Mouse (Mus musculus) 3T3-L1 (cell line): ENCODE measurements around the gene Cdk7.

Experiments
- DNase-seq: peaks from one replicate; pipeline ENCODE4 v3.0.0-alpha.2; 2015; ENCODE audit warnings: low read depth, low spot score

Cdk7 gene

GRCm38 (mm10) chr13:100725194-100725593, 5.5 kb downstream of the Cdk7 start:
- DNase-seq: no peak

GRCm38 (mm10) chr13:100724051-100724754, 6.5 kb downstream of the Cdk7 start:
- DNase-seq: no peak

GRCm38 (mm10) chr13:100721656-100722055, 9.1 kb downstream of the Cdk7 start:
- DNase-seq: no peak

GRCm38 (mm10) chr13:100715467-100715866, 15.3 kb downstream of the Cdk7 start:
- DNase-seq: no peak

DNA sequence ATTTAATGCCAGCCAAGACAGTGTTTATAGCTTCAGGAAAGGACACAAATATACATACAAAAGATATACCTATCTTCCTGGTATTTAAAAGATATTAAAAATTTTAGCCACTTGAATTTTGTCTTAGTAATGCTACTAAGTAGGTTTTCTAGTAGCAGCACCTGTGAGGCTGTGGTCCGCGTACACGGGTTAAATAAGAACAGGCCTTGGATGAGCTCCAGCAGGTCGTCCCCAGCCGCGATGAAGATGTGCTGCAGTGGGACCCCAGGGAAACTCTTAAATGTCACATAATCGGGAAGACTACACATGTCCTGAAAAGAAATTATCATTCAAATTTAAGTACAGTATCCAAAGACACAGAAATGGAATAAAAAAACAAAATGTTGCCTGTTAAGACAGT, 24.5 kb downstream of the Cdk7 start:
- no peak for DNase-seq

DNA sequence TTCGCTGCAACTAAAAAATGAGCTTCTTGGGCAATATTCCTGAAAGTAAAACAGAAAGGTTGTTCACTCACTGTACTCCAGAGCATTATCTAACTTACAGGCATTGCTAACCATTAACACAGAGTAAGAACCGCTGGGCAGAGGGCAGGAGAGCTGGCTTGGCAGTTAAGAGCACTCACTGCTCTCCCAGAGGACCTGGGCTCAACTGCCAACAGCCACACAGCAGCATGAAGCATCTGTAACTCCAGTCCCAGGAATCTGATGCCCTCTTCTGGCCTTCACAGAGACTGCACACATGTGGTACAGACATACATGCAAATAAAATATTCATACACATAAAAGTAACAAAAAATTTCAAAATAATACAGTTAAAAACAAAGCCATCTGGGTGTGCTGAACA, 27.3 kb downstream of the Cdk7 start:
- peak; percentile 39 for DNase-seq

DNA sequence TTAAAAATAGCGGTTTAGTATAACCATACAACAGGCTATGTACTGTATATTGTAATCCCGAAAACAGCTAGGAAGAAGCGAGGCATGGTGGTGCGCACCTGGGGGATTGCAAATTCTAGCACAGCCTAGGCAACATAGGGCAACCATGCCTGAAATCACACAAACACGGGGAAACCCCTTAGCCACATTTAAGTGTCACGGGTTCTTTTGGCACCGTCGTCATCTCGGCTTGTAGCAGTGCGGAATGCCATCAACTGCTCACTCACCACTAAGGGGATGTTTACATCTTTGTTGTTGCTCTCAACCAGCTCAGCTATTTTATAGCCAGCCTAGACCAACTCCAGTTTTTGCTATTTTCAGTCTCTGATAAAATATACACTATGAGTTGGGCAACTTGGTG, 31.9 kb downstream of the Cdk7 start:
- no peak for DNase-seq

- DNase-seq: no peak
These were observed 33.2 kb downstream of the Cdk7 start for GRCm38 (mm10) chr13:100697541-100697940.

DNA sequence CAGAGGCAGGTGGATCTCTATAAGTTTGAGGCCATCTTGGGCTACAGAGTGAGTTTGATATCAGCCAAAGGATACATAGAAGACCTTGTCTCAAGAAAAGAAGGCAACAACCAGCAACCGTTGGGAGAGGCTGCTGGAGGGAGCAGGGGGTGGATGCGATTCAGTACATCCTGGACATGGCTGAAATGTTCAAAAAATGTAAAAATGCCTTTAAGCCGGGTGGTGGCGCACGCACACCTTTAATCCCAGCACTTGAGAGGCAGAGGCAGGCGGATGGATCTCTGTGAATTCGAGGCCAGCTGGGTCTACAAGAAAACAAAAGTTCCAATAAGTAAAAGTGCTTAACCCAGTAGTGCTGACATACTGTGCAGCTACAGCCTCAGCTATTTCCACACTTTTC, 43.2 kb downstream of the Cdk7 start:
- DNase-seq: no peak

GRCm38 (mm10) chr13:100684355-100684754, 46.4 kb downstream of the Cdk7 start:
- peak; percentile 34 for DNase-seq

DNA sequence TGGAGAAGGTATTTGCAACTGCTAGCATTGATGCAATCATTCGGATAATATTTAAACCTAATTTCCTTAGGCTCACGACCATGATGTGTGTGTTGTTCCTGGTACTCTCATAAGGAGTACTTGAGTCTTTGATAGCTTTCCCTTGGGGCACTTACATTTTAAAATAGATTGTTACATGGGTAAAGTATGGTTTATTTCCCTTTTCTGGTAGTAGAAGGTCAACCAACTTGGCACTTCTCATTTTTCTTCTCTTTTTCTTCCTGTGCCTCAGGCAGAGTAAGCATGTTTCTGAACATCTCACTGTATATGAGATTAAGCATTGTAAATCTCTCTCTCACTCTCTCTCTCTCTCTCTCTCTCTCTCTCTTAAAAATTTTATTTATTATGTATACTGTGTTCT, 47.9 kb downstream of the Cdk7 start:
- no peak for DNase-seq

DNA sequence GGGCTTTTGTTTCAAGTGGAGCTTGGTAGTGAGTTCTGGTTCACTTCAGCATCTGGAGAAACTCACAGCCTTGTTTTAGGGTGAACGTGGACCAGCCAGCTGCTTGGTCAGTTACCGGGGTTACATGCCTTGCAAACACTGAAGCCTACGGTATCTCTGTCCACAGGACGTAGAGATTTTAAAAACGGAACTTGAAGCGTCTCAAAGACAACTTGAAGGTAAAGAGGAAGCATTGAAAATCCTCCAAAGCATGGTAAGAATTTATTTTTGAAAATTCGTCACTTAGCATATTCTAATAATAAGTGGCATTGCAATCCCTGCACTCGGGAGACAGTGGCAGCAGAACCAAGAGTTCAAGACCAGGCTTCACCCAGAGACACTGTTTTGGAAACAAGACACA, 49.1 kb downstream of the Cdk7 start:
- DNase-seq: no peak

DNA sequence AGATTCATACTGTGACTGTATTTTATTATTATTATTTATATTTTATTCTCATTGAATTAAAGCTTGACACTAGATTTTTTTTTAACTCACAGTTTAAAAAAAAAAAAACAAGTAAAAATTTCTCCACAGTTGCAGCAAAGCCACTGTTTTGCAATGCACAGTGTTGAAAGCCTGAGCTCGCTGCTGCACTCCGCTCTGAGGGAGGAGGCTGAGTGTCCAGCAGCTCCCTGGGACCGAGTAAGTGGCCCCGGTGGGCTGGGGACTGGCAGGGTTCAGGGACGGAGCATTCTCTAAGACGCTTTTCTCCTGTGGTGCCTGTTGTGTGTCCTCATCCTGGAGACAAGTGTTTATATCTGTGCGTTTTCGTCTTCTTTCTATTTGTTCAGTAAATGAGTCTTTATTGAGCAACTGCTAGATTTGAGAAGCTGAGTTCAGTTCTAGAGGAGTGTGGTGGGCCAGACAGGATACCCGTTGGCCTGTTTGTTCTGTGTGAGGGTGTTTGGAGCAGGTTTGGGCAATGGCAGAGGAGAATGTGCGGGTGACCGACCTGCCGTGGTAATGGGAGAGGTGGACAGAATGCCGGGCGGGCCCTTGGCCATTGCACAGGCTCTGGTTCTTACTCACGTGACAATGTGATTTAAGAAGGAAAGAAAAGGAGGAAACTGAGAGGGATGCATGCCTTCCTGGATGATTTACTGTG, 54.7 kb downstream of the Cdk7 start:
- DNase-seq: no peak

- DNase-seq: no peak
These were observed 60.5 kb downstream of the Cdk7 start for GRCm38 (mm10) chr13:100670181-100670741.

- no peak for DNase-seq
These were observed 61.3 kb downstream of the Cdk7 start, which contains the start of gene Ccdc125 for GRCm38 (mm10) chr13:100669291-100670022. TSS of gene Ccdc125 (plus strand) at chr13:100669717.

DNA sequence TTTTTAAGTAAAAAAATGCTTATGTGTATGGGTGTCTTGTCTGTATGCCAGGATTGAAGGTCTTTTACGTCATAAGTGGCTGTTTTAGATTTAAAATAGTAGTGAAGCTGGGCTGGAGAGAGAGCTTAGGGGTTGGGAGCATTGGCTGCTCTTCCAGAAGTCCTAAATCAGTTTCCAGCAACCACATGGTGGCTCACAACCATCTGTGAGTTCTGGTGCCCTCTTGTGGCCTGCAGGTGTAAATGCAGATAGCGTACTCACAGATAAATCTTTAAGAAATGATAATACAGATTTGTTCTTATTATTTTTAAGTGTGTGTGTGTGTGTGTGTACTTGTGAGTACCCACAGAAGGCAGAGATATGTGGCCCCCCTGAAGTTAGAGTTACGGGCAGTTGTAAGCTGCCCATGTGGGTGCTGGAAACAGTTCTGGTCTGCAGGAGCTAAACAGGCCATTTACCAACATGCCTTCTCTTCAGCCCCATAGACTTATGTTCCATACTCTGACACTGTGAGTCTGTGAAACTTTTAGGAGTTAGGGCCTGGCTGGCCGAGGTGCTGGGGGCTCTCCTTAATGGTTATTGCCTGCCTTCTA, 70.8 kb downstream of the Cdk7 start:
- peak; percentile 83 for DNase-seq

- no peak for DNase-seq
These were observed 72.6 kb downstream of the Cdk7 start for GRCm38 (mm10) chr13:100658091-100658490.
